ENCODE assay signal across 10 mouse cellular contexts in genomic region chr2:148045543-148045936, GRCm38 (mm10). TPM values are rescaled to one million over a fixed set of nuclear protein-coding genes. Genes with fewer than 3 reads are reported as not detected.
A peak's percentile ranks its signal among the peaks of the same experiment; 100 is the strongest.
DNase-seq lines count a peak whose midpoint lies in the region; ATAC-seq and TF ChIP-seq lines count a peak whose summit lies in the region.
"Had no signal": no experiment of that assay in that cellular context is flagged by ENCODE, and none has a peak within 500 bp of the region (broad histone marks: within the 10 kb centered on the region; RNA-seq: fewer than 3 reads in every experiment).

No protein-coding gene starts in this region.

- peak overlapping the region; percentile 49 for H3K4me3 ChIP-seq in heart, embryonic 11.5 days (ENCODE audit: low read depth, low read length)
- peak overlapping the region; percentile 35 for H3K4me3 ChIP-seq in embryonic facial prominence, embryonic 15.5 days (replicated peaks)
- peak overlapping the region; percentile 20 for H3K4me3 ChIP-seq in limb, embryonic 11.5 days (ENCODE audit: low read depth, low read length)
- peak overlapping the region; percentile 24; the same call in 1 of the 2 replicates for H3K4me3 ChIP-seq in midbrain, postnatal 0 days (ENCODE audit: low read depth, low read length)

- H3K4me2 ChIP-seq in heart, embryonic 11.5 days: peak overlapping the region; percentile 71
- peak overlapping the region; percentile 47 for H3K4me2 ChIP-seq in embryonic facial prominence, embryonic 15.5 days (replicated peaks)
- H3K4me2 ChIP-seq in limb, embryonic 11.5 days (ENCODE audit: low read depth, severe bottlenecking): peak overlapping the region; percentile 31; the same call in 1 of the 2 replicates
- no peak overlapping the region for H3K4me2 ChIP-seq in midbrain, postnatal 0 days (ENCODE audit: low read depth, low read length, poor library complexity, severe bottlenecking)

- H3K36me3 ChIP-seq in heart, embryonic 11.5 days (ENCODE audit: control insufficient read depth, insufficient read depth, low read length): no peaks in the 10 kb centered on the region
- no peaks in the 10 kb centered on the region for H3K36me3 ChIP-seq in embryonic facial prominence, embryonic 15.5 days
- H3K36me3 ChIP-seq in limb, embryonic 11.5 days (ENCODE audit: control insufficient read depth, insufficient read depth, low read length): no peaks in the 10 kb centered on the region
- H3K36me3 ChIP-seq in midbrain, postnatal 0 days (ENCODE audit: insufficient read depth, low read length): no peaks in the 10 kb centered on the region

- H3K9ac ChIP-seq in heart, embryonic 11.5 days (ENCODE audit: low read depth, low read length): no peak overlapping the region
- no peak overlapping the region for H3K9ac ChIP-seq in embryonic facial prominence, embryonic 15.5 days
- no peak overlapping the region for H3K9ac ChIP-seq in limb, embryonic 11.5 days (ENCODE audit: low read length)
- no peak overlapping the region for H3K9ac ChIP-seq in midbrain, postnatal 0 days (replicated peaks; ENCODE audit: low read length, poor library complexity, severe bottlenecking)

- H3K4me1 ChIP-seq in heart, embryonic 11.5 days (ENCODE audit: control insufficient read depth, insufficient read depth, low read length): 0 out of 2 replicates have a peak, but pooled peaks cover 10% of the 10 kb centered on the region
- peaks cover 35% of the 10 kb centered on the region for H3K4me1 ChIP-seq in embryonic facial prominence, embryonic 15.5 days
- peaks cover 2% of the 10 kb centered on the region; the same call in 1 of the 2 replicates for H3K4me1 ChIP-seq in limb, embryonic 11.5 days (ENCODE audit: control insufficient read depth, insufficient read depth, low read length)
- no peaks in the 10 kb centered on the region for H3K4me1 ChIP-seq in midbrain, postnatal 0 days (ENCODE audit: insufficient read depth, low read length)

- intact Hi-C loops in left cerebral cortex, postnatal 25 days (cut with DNase I): loop anchor here (5.0 kb wide), 1 partner anchor 198 kb away; no protein-coding TSS in a partner anchor

- peak; percentile 28; the same call in 1 of the 2 replicates for ATAC-seq in heart, embryonic 11.5 days (replicated peaks; ENCODE audit: insufficient number of reproducible peaks, low FRiP score, low TSS enrichment)
- ATAC-seq in embryonic facial prominence, embryonic 15.5 days (ENCODE audit: insufficient number of reproducible peaks, low FRiP score, low TSS enrichment, low read depth): no peak
- peak; percentile 3; the same call in 1 of the 2 replicates for ATAC-seq in limb, embryonic 11.5 days (ENCODE audit: insufficient number of reproducible peaks, low FRiP score, low TSS enrichment, low read depth)
- ATAC-seq in midbrain, postnatal 0 days (ENCODE audit: low FRiP score): no peak

- H3K27ac ChIP-seq in heart, embryonic 11.5 days (ENCODE audit: low read depth, low read length): no peak overlapping the region
- no peak overlapping the region for H3K27ac ChIP-seq in embryonic facial prominence, embryonic 15.5 days (replicated peaks)
- H3K27ac ChIP-seq in limb, embryonic 11.5 days (replicated peaks; ENCODE audit: low read depth, low read length): no peak overlapping the region
- no peak overlapping the region for H3K27ac ChIP-seq in midbrain, postnatal 0 days (ENCODE audit: low read depth, low read length)

- under 1% methylated on average over 22 of the region's 25 CpGs for WGBS in heart, embryonic 11.5 days (ENCODE audit: insufficient replicate concordance)
- WGBS in embryonic facial prominence, embryonic 15.5 days: under 1% methylated on average over 25 of the region's 25 CpGs
- 0% methylated on average over 25 of the region's 25 CpGs for WGBS in limb, embryonic 11.5 days
- under 1% methylated on average over 22 of the region's 25 CpGs for WGBS in midbrain, postnatal 0 days

- no peak for DNase-seq in heart, adult 9 months (ENCODE audit: low spot score in 2 of 2)
- no peak for DNase-seq in limb, embryonic 11.5 days (ENCODE audit: low spot score)
- DNase-seq in midbrain, postnatal 0 days (ENCODE audit: low spot score): no peak
- DNase-seq in layer of hippocampus, adult 18-20 months (ENCODE audit: low spot score in 2 of 2): no peak
- no peak for DNase-seq in left cerebral cortex, postnatal 25 days (ENCODE audit: low spot score in 2 of 2)
- DNase-seq in yolk sac, embryonic 10.5 days (ENCODE audit: low spot score): no peak
- DNase-seq: cerebellum, postnatal 14 days had no signal

- no peak for TF ChIP-seq CTCF in midbrain, postnatal 0 days (IDR thresholded peaks at IDR 0.05)

- H3K27me3 ChIP-seq in heart, embryonic 11.5 days (ENCODE audit: control insufficient read depth, insufficient read depth, low read length): peaks cover 96% of the 10 kb centered on the region
- peaks cover 99% of the 10 kb centered on the region for H3K27me3 ChIP-seq in embryonic facial prominence, embryonic 15.5 days
- peaks cover 96% of the 10 kb centered on the region for H3K27me3 ChIP-seq in limb, embryonic 11.5 days (ENCODE audit: control insufficient read depth, insufficient read depth, low read length)
- H3K27me3 ChIP-seq in midbrain, postnatal 0 days (ENCODE audit: insufficient read depth, low read length): peaks cover 89% of the 10 kb centered on the region

- no peaks in the 10 kb centered on the region for H3K9me3 ChIP-seq in heart, embryonic 11.5 days (replicated peaks; ENCODE audit: control insufficient read depth, low read length)
- H3K9me3 ChIP-seq in embryonic facial prominence, embryonic 15.5 days (replicated peaks): no peaks in the 10 kb centered on the region
- H3K9me3 ChIP-seq in limb, embryonic 11.5 days (ENCODE audit: control insufficient read depth, low read length): no peaks in the 10 kb centered on the region
- H3K9me3 ChIP-seq in midbrain, postnatal 0 days (ENCODE audit: low read length): no peaks in the 10 kb centered on the region

RNA-seq across cellular contexts. Expression of gene Foxa2, which starts 1.2 kb away (rescaled TPM):
- polyA plus RNA-seq in heart, embryonic 11.5 days (2014; fragmentation: Nextera tagmentation; extraction: Ambion mirVana): 0.17 and 0.73 TPM in 2 replicates
- polyA plus RNA-seq in embryonic facial prominence, embryonic 15.5 days (2015; fragmentation: Nextera tagmentation; extraction: Ambion mirVana): 0.42 and 0.49 TPM in 2 replicates
- 0.09 TPM in 1 of 2 replicates, not detected in the other for polyA plus RNA-seq in limb, embryonic 11.5 days (2014; fragmentation: Nextera tagmentation; extraction: Ambion mirVana)
- total RNA-seq in midbrain, postnatal 0 days (2014; rRNA removed): 7.0 and 11.1 TPM in 2 replicates
- polyA plus RNA-seq in midbrain, postnatal 0 days (2015; fragmentation: Nextera tagmentation; extraction: Ambion mirVana): 2.7 and 3.3 TPM in 2 replicates
- not detected for total RNA-seq in layer of hippocampus, adult 18-20 months (2021)
- not detected for total RNA-seq in left cerebral cortex, postnatal 25 days (2021)
- total RNA-seq: CH12.LX had no signal

Comparison
In these comparisons a context has a peak if more than half of its experiments do, and no peak if none do; other contexts are left out.
1. ATAC-seq: peak in heart, embryonic 11.5 days (single experiment) and limb, embryonic 11.5 days (single experiment); none in embryonic facial prominence, embryonic 15.5 days (single experiment) and midbrain, postnatal 0 days (single experiment).
2. Peak in every context shown above with its lines, with median percentiles within 50 percentile points of each other: H3K4me3 ChIP-seq.